Mouse (Mus musculus) cerebellum, postnatal 10 days (tissue): ENCODE results near the gene Myo9b.

Source experiments
- DNase-seq, 2 experiments: peaks; one replicate each; pipeline ENCODE4 v3.0.0; 2021; ENCODE audit warnings: mixed read lengths in 2 of 2

Myo9b gene

DNA sequence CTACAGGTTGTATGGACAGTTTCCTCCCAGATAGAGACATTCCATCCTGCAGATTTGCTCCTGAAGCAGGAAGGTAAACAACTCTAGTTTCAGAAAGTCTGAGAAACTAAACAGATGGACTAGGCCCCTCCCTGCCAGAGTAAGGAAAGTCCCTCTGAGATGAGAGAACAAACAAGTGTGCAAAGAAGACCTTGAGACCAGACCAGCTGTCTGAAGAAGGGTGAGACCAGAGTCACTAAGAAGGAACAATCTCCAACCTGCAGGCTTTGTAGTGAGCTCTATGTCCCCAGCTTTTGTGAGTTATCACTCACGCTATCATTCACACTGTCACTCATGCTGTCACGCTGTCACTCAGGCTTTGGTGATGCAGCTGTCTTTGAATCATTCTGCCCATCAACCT is 119.2 kb downstream of the Myo9b start:
- no peak for DNase-seq

DNA sequence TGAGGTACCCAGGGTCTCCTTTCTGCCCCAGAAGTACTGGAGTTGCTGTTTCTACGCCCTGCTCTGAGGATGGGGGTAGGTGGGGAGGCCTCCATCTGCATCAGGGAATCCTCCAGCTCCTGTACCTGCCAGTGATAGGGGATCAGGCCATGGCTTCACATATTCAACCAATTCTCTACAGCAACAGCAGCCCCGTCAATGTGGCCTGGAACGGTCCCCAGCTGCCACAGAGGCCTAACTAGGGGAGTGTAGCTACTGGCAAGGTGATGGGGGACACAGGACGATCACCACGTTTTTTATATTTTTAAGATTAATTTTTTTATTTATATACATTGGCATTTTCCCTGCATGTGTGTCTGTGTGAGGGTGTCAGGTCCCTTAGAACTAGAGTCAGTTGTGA is 119.9 kb downstream of the Myo9b start:
- DNase-seq, result no peak

DNA sequence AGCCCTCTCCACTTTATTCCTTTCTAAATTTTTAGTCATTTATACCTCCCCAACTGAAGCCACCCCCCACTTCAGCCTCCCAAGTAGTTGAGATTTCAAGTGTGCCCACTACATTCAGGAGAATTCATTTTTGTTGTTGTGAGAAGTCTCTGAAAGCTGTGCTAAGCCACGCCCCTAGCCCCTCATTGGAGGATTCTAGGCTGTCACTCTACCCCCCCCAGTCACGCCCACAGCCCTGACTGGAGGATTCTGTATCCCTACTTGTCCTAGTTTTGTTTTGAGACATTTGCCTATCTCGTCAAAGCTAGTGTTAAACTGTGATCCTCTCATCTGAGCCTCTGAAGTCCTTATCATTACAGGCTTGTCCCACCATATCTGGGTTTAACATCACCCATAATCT is 120.4 kb downstream of the Myo9b start:
- peak; percentile 49 to 51 for DNase-seq

DNA sequence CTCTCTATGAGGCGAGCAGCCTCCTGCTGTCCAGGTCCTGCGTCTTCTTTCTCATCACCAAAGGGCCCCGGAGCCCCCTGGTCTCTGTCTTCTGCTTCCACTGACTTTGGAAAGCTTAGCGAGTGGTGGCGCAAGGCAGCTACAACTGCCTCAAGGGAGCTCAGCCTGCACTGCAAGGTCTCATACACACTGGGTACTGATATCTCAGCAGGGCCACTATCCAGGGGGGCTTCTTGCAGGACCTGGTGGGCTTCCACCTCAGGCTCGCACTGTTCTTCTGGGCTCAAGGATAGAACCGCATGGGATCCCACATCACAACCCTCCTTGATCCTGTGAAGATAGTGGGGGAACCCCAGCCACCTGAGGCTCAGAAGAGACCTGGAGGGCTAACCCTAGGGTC is 122.0 kb downstream of the Myo9b start:
- DNase-seq, result no peak

DNA sequence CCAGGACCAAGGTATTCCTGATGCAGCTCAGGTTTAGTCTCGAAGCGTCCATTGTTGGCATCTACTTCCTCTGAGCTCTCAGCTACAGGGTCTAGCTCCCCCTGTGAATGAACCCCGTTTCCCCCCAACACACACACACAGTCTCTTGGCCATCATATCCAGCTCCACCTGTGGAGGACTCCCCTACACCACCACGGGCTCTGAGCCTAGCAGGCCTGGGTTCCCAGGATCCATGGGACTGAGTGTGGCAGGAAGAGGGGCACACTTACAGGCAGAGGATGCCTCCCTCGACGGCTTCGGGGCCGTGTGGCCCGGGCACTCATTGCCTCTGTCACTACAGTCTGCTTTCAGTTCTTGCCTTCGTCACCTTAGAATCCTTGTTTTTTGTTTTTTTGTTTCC is 122.6 kb downstream of the Myo9b start:
- no peak for DNase-seq

DNA sequence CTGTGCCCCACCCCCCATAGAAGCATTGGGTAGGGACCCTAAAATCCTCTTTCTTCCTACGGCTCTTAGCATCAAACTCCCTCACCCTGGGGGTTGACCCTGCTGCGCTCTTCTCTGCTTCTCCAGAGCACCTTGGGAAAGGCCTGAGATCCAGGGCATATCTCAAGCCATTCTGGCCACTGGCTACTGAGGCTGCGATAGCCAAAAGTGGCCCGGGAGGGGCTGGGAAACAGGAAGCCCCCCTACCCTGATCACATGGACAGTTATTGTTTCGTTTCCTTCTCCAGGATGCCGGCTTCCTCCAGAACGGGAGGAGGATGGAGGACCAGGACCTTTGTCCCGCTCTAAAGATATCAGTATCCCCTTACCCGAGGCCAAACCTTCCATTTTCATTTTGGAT is 123.1 kb downstream of the Myo9b start, which contains the start of gene Ushbp1:
Gene Ushbp1 (minus strand): TSS at position 174 of the 400 bp plus-strand sequence.
- peak in 1 of 2 experiments; percentile 17 for DNase-seq

DNA sequence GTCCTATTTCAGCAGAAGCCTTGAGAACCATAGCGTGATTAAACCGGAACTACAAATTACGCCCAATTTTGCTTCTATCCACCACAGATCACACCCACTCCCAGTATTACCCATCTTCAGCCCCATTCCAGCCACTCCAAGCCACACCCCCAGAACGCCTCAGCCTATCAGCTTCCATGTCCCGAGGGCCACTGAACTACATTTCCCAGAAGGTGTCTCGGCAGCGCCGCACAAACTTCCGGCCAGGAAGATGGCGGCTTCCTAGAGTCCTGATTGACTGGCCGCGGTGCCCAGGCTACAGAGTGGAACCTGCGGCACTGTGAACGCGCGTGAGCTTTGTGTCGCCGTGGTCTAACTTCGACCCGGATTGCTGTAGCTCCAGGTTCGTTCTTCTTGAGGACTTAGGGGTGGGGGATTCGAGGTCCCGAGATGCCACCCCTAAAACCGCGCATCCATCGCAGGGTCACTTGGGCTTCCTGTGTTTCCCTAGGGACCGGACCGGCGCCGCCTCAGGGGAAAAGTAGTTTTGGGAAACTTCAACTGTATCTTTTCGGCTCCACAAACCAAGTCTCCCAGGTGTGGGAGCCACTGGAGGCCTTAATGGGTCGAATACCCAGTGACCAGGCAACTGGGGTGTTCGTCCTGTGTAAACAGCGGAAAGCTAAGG is 124.3 kb downstream of the Myo9b start, which contains the start of gene Babam1:
Gene Babam1 (plus strand): TSS at position 223 of the 667 bp plus-strand sequence.
- peak; percentile 96 to 97 for DNase-seq

DNA sequence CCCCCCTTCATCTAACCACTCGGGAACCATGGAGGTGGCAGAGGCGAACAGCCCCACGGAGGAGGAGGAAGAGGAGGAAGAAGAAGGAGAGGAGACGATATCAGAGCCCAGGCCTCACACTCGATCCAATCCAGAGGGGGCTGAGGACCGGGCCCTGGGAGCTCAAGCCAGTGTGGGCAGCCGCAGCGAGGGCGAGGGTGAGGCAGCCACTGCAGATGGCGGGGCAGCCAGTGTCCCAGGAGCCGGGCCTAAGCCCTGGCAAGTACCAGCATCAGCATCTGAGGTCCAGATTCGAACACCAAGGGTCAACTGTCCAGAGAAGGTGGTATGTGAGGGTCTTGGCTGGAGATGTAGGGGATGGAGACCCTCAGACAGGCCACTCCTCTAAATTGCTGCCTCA is 125.2 kb downstream of the Myo9b start:
- no peak for DNase-seq

DNA sequence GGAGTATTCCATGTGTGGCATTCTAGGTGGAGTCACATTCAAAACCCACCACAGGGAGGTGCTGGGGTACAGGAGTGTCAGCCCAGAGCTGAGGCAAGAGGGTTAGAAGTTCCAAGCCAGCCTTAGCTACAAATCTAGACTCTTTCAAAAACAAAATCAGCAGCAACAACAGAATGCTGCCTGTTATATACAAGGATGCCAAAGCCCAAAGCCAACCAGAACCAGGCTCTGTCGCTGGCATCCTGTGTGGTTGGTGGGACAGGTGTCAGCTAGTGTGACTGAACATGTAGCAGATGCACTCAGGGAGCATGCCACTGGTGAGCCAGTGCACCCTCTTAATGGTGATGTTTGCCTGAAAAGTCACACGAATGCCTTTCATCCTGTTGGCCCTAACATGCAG is 128.3 kb downstream of the Myo9b start:
- no peak for DNase-seq

DNA sequence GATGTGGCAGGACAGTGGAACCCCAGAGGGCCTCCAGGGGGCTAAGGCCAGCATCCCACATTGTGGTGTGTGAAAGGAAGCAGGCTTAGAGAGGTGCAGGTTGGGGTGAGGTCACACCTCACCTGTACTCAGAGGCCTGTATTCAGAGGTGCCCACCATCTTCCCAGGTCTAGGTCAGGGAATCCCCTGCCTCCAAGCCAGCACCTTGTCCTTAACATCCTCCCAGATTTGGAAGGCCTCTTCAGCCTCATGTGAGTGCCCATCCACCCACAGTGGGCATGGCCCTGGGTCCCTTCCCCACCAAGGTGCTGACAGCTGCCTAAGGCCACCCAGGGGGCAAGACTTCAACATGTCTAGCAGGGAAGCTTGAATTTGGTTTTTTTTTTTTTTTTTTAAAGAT is 128.9 kb downstream of the Myo9b start:
- no peak for DNase-seq

DNA sequence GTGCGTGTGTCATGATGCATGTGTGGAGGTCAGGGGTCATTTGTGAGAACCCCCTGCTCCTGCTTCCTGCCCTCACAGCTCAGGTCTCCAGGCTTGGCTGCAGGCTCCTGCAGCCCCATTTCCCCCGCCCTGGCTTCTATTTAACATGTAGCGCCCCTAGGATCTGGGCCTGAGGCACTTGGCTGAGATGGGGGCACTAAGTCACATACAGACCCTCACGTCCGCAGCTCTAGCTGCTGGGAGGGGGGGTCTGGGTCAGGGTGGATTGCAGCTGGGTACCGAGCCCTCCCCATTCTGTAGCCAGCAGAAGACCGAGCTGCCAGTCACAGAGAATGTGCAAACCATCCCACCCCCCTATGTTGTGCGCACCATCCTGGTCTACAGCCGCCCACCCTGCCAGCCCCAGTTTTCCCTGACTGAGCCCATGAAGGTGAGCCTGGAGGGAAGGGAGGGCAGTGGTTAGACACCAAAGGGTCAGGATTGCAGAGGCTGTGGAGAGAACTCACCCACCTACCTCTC is 130.0 kb downstream of the Myo9b start:
- DNase-seq, result no peak

DNA sequence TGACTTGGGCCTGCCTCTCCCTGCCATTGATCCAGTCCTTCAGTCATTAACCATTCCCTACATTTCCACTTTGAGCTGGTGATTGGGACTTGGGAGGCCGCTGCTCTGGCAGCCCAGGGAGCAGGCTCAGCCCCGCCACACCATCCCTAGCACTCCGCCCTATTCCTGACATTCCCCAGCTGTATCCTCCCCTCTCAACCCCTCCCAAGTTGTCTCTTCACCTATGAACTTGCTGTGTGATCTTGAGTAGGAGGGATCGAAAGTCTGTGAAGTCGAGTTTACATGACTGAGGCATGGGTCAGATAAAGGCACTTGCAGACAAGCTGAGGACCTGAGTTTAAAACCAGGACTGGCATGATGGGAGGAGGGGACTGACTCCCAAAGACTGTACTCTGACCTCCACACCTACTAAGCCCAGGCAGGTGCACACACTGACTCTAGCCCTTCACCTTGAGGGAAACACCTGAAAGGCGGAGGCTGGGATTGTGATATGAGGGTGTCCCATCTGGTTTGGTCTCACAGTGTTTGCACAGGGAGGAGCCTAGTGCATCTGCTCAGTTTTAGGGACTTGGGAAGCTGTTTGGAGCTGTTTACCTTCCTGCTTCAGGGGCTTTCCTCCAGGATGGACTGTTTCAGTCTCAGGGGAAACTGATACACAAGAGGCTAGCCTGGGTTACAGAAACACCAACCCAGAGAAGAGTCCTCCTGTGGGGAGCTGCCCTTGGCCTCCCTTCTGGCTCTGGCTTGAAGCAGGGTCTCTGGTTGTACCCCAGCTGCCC is 130.8 kb downstream of the Myo9b start:
- DNase-seq, result no peak

DNA sequence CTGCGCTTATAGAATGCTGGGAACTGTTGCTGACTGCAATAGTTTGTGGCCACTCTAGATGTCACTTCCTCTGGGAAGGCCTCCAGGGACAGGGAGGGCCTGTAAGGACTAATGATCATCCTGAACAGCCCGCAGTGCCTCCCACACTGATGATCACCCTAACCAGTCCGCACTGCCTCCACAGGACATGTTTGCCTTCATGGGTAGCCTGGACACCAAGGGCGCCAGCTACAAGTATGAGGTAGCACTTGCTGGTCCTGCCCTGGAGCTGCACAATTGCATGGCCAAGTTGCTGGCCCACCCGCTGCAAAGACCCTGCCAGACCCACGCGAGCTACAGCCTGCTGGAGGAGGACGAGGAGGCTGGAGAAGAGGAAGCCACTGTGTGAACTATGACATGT is 131.5 kb downstream of the Myo9b start:
- no peak for DNase-seq

DNA sequence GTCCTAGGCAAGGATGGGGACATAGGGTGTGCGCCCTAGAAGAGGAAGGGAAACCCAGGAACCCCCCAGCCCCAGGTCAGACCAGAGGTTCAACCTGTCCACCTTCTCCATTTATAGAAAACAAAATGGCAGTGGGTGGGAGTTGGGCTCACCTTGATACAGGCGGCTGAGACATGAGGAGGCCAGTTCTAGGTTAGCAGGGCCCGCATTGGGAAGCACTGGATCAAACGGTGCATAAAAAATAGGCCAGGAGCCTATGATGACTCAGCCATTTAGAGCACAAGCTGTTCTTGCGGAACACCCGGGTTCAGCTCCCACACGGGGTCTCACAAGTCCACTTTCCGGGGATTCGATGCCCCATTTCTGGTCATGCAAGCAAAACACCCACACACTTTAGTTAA is 132.4 kb downstream of the Myo9b start:
- no peak for DNase-seq

DNA sequence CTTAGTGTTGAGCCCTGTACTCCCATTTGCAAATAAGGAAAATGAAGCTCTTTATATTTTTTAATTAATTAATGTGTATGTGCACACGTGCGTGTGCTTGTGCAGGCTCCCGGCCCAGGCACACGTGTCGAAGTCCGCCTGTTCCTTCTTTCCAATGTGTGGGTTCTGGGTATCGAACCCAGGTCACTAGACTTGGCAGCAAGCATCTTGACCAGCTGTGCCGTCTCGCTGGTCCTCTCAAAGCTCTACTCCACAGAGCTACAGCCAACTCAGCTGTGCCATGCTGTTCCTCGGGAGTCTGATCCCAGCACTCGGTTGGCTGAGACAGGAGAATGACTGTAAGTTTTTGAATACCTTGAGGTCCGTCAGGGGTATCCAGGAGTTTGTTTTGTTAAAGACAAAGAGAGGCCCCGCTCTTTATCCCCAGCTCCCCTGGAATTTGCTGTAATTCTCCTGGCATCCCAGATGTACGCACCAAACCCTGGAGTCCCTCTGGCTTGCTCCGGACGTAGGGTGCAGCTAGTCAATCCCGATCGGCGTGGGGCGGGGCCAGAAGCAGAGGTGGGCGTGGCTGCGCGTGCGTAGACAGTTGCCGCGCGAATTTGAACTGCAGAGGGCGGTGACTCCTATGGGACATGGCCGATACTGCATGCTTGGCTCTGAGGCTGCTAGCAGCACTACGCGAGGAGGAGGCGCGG is 133.0 kb downstream of the Myo9b start, which contains the start of gene Ankle1:
Gene Ankle1 (plus strand): TSS at position 610 of the 698 bp plus-strand sequence.
- DNase-seq, result peak; percentile 97 to 98

DNA sequence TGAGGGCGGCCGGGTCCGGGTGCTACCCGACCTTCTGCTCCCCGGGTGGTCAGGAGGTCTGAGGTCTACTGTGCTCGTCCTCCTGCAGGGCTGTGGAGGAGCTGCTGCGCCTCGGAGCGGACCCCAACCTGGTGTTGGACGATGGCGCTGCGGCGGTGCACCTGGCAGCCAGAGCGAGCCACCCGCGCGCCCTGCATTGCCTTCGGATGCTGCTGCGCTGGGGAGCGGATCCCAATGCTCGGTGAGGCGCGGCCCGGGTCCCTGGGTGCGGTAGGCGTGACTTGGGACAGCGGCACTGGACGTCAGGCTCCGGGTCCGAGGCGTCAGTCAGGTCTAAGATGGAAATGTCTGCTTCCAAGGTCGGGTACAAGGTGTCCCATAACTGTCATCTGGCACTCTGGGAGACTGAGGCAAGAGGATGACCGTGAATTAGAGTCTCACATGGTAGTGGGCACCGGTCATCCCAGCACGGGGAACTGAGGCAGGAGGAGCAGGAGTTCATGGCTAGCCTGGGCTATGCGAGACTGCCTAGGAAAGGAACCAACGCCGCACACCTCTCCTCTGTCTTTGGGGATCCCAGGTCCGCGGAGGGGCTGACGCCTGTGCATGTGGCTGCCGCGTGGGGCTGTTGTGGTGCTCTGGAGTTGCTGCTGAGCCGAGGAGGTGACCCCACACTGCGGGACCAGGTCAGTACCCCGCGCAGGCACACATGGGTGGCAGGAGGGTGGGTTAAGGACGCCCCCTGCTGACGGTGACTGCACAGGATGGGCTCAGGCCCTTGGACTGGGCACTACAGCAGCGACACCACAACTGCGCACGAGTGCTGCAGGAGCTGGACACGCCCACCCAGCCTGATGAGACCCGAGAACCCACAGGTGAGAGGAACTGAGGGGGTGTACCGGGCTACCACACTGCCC is 133.8 kb downstream of the Myo9b start:
- DNase-seq, result peak; percentile 72 to 78

DNA sequence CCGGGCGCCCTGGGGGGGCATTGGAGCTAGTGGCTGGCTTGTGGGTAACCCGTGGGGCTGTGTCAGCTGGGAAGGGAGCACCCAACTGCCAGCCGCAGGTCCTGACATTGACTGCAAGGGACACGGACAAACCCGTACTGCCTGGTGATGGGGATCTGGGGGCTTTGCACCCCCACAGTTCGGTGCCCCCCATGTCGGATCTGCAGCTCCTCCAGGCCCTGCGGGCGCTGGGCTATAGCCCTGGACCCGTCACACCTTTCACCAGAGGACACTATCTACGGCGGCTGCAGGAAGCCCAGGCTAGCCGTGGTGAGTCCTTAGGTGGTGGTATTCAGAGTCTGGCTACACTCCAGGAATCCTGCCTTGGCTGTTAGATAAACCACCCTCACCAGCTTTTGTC is 134.9 kb downstream of the Myo9b start:
- no peak for DNase-seq

DNA sequence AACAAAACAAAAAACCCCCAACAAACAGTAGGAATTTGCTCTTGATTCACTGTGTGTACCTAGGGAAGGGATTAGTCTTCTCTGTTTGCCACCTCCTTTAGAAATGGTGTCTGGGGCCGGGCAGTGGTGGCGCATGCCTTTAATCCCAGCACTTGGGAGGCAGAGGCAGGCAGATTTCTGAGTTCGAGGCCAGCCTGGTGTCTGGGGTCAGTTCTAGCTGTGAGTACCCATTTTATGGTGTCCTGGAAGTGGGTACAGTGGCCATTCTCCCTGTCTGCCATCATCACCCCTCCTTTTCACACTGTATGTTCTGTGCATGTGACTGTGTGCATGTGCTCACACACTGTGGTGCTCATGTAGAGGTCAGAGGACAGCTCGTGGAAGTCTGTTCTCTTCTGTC is 135.7 kb downstream of the Myo9b start:
- DNase-seq, result no peak
